Mouse (Mus musculus) neural tube, embryonic 11.5 days (tissue): ENCODE measurements around the gene Fgf12. TPM values are rescaled to one million over a fixed set of nuclear protein-coding genes. Genes with fewer than 3 reads are reported as not detected.

Source experiments
- ATAC-seq: fragments of 200-750 bp; cut with Nextera tagmentation; 2 replicates; pipeline ENCODE4 v1.8.0; 2017; ENCODE audit warnings: moderate number of reproducible peaks, mild to moderate bottlenecking, moderate TSS enrichment, moderate library complexity; ENCODE audit not compliant: insufficient read depth, low FRiP score, low TSS enrichment
- DNase-seq: peaks from one replicate; pipeline ENCODE4 v3.0.0-alpha.2; 2015; ENCODE audit warnings: low spot score
- H3K27ac ChIP-seq: fragments of 300-500 bp; sonication (generic); 2 replicates; pipeline ENCODE4 v1.5.1; 2014; ENCODE audit warnings: low read depth, mild to moderate bottlenecking, low read length
- H3K27me3 ChIP-seq: fragments of 300-500 bp; sonication (generic); 2 replicates; pipeline ENCODE4 v1.6.1; 2014; ENCODE audit warnings: mild to moderate bottlenecking, low read length, mixed read lengths; ENCODE audit not compliant: control insufficient read depth, insufficient read depth
- H3K36me3 ChIP-seq: fragments of 300-500 bp; sonication (generic); 2 replicates; pipeline ENCODE4 v1.6.1; 2014; ENCODE audit warnings: mild to moderate bottlenecking, low read length, moderate library complexity, mixed read lengths; ENCODE audit not compliant: control insufficient read depth, insufficient read depth
- H3K4me1 ChIP-seq: fragments of 300-500 bp; sonication (generic); 2 replicates; pipeline ENCODE4 v1.6.1; 2014; ENCODE audit warnings: low read length, mixed read lengths; ENCODE audit not compliant: control insufficient read depth, insufficient read depth
- H3K4me2 ChIP-seq: fragments of 300-500 bp; sonication (generic); 2 replicates; pipeline ENCODE4 v1.6.1; 2014; ENCODE audit warnings: low read depth, mild to moderate bottlenecking, moderate library complexity
- H3K4me3 ChIP-seq: fragments of 300-500 bp; sonication (generic); 2 replicates; pipeline ENCODE4 v1.5.1; 2014; ENCODE audit warnings: low read depth, low read length
- H3K9ac ChIP-seq: fragments of 300-500 bp; sonication (generic); 2 replicates; pipeline ENCODE4 v1.6.1; 2014; ENCODE audit warnings: mild to moderate bottlenecking, low read length
- H3K9me3 ChIP-seq: fragments of 300-500 bp; sonication (generic); 2 replicates; pipeline ENCODE4 v1.6.1; 2016; ENCODE audit warnings: low read length; ENCODE audit not compliant: control insufficient read depth
- WGBS: fragments of 180-500 bp; shearing (Covaris S2); extraction: QIAGEN DNeasy Blood & Tissue Kit; methylation state at CpG from one replicate; pipeline ENCODE4 v1.1.7; 2014; 5-methylcytosine and 5-hydroxymethylcytosine counted together
- polyA plus RNA-seq: library from polyadenylated mRNA; unstranded; fragments of >200 nt; fragmentation: Nextera tagmentation; extraction: Ambion mirVana; gene quantifications from 2 replicates; pipeline ENCODE4 v1.2.1, GENCODE M21; 2014

Fgf12 gene
- polyA plus RNA-seq, 1 experiment from 2014 or later = 7.8 TPM

DNA sequence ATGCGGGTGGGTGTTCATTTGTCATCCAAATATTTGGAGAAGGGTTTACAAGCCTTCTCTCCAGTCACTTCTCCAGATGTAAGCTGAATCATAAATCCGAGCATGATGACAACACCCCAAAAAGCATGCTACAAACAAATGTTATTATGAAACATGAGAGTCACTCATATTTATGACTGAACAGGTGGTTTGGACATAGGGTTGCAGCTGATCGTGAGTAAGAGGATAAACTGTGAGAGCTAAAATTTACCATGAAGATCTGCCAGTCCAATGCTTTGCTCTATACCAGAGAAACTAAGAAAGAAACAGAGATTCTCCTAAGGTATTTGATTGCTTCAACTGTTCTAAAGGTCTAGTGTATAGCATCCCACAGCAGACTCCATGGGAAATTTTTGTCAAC, 56.0 kb downstream of the Fgf12 start:
- ATAC-seq = no peak
- Histone ChIP-seq H3K36me3 (no peaks in the 10 kb centered on the region), H3K9ac (no peak overlapping the region), H3K4me1 (no peaks in the 10 kb centered on the region), H3K27me3 (no peaks in the 10 kb centered on the region), H3K27ac (no peak overlapping the region), H3K4me2 (no peak overlapping the region), H3K4me3 (no peak overlapping the region), H3K9me3 (no peaks in the 10 kb centered on the region)
- 82% methylated on average over 3 of the region's 3 CpGs for WGBS
- DNase-seq = no peak

DNA sequence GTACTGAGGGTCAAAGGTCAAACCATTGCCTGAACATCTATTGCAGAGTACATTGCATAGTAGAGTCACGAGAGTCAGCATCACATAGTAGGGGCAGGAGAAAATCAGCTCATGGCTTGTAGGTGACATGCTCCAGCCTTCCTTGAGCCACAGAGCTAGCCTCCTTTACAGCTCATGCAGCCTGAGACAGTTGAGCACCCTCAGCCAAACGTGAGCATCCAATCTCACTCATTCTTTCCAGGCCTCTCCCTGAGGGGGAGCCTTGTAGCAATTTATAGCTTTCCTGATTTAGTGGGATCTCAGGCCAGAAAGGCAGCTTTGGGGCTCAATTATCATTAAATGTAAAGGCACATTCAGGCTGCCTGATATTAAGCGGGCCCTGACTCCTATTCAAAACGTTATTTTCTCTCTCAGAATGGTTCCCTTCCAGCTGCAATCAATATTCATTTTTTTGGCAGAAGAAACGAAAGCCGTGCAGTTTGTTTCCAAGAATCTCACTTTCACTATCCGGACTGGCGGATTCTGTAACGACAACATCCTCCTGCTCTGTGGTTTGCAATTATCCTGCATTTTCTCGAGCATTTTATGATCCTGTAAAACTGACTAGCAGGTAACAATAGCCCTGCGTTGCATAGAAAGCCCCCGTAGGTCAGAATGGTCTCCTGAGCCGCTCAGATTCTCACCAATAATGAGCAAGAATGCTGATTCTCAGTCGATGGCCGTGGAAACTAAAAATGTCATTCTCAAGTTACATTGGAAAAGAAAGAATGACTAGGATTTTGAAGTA, 58.6 kb downstream of the Fgf12 start:
- DNase-seq = no peak
- H3K4me2 ChIP-seq = no peak overlapping the region
- H3K9me3 ChIP-seq = no peaks in the 10 kb centered on the region
- whole genome bisulfite sequencing = 56% methylated on average over 15 of the region's 15 CpGs
- H3K36me3 ChIP-seq = no peaks in the 10 kb centered on the region
- H3K27me3 ChIP-seq = no peaks in the 10 kb centered on the region
- no peak overlapping the region for H3K4me3 ChIP-seq
- no peak for ATAC-seq
- H3K4me1 ChIP-seq = no peaks in the 10 kb centered on the region
- no peak overlapping the region for H3K9ac ChIP-seq
- no peak overlapping the region for H3K27ac ChIP-seq

DNA sequence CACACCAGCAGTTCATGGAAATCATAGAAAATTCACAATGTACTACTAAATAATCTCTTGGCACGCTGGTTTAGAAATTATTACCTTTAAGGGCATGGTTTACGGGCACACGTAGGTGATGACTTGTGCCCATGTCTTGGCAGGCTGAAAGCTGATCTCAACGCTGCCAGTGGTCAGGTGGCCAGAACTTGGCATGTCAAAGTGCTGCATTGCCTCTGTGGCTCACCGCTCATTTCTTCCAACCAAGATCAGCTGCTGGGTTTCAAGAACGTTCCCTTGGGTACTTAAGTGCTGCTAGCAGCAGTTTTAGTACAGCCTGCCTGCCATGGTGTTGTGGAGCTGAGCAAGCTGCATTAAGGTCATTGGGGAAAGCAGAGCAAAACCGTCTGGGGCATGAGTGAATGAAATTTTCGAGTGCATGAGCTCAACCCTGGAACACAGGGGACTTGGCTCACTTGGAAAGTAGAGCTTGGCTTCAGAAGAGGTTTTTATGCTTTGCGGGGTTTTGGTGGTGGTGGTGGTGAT, 63.9 kb downstream of the Fgf12 start:
- Histone ChIP-seq H3K9me3 (no peaks in the 10 kb centered on the region), H3K36me3 (no peaks in the 10 kb centered on the region), H3K27ac (no peak overlapping the region), H3K4me1 (no peaks in the 10 kb centered on the region), H3K9ac (no peak overlapping the region), H3K4me3 (no peak overlapping the region), H3K27me3 (no peaks in the 10 kb centered on the region), H3K4me2 (no peak overlapping the region)
- DNase-seq (no peak), ATAC-seq (no peak)
- 90% methylated on average over 9 of the region's 9 CpGs for WGBS

DNA sequence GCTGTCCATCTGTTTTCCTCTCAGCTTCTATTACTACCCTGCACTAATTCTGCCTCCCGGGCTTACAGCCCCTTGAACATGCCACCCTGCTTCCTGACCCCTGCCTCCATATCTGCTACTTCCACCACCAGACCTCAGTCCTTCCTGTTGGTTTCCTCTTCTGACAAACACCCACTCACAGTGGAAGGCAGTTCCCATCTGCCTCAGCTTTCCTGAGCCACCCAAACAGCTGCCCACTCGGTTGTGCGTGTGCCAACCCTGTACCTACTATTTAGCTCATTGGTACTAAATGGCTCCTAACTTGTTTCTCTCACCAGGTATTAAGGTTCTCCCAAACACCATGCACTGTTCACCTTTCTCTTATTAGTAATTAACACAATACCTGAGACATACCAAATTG, 71.2 kb downstream of the Fgf12 start:
- DNase-seq (no peak), ATAC-seq (no peak)
- Histone ChIP-seq H3K4me2 (no peak overlapping the region), H3K27me3 (no peaks in the 10 kb centered on the region), H3K9ac (no peak overlapping the region), H3K4me3 (no peak overlapping the region), H3K27ac (no peak overlapping the region), H3K36me3 (no peaks in the 10 kb centered on the region), H3K9me3 (no peaks in the 10 kb centered on the region), H3K4me1 (no peaks in the 10 kb centered on the region)
- WGBS = 86% methylated on average over 3 of the region's 3 CpGs

DNA sequence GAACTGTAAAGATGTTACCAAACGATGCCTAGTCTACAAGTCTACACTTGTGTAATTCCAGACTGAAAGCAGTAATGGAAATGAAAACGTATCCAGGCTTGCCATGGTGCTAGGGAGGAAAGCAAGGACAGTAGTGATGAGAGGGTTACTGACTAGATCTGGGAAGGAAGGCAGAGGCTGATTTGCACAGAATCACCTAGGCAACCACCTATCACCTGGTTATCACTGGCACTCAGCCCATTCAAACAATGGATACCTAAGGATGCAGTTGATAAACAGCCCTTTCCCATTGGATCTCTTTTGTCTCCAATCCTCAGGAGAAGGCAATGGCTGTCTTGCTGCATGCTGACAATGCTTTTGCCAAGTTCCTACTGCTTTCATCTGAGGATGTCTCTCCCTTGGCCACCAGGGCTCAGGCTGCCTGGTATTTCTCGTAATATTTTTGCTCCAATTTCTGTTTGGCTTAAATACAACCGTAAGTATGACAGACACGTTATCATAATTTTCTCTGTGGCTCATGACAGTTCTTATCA, 84.0 kb downstream of the Fgf12 start:
- ATAC-seq = no peak
- no peak overlapping the region for H3K9ac ChIP-seq
- 84% methylated on average over 5 of the region's 5 CpGs for WGBS

DNA sequence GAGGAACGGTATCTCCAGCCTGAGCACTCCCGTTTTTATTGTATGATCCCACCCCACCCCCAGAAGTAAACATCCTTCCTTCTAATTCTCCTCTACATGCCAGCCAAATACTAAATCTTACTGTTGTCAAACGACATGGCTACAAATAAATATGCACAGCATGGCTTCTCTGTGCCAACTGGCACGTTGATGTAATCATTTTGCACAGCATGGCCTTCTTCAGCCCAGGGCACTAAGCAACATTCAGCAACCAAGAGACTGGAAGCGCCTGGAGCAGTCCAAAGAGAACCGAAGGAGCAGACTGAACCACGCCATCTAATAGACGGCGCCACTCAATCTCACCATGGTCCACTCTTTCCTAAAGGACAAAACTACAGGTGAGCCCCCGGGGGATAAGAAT, 100.2 kb downstream of the Fgf12 start:
- WGBS = 91% methylated on average over 10 of the region's 10 CpGs
- Histone ChIP-seq H3K27me3 (no peaks in the 10 kb centered on the region), H3K9me3 (no peaks in the 10 kb centered on the region), H3K4me3 (no peak overlapping the region), H3K4me2 (no peak overlapping the region), H3K4me1 (no peaks in the 10 kb centered on the region), H3K9ac (no peak overlapping the region), H3K27ac (no peak overlapping the region), H3K36me3 (no peaks in the 10 kb centered on the region)
- DNase-seq = no peak
- no peak for ATAC-seq

More for the DNA sequence above, 84.0 kb downstream of the Fgf12 start:
- H3K9me3 ChIP-seq = no peaks in the 10 kb centered on the region
- H3K4me2 ChIP-seq = no peak overlapping the region
- H3K27me3 ChIP-seq = no peaks in the 10 kb centered on the region
- no peak for DNase-seq
- no peaks in the 10 kb centered on the region for H3K36me3 ChIP-seq
- H3K27ac ChIP-seq = no peak overlapping the region
- no peaks in the 10 kb centered on the region for H3K4me1 ChIP-seq
- H3K4me3 ChIP-seq = no peak overlapping the region

DNA sequence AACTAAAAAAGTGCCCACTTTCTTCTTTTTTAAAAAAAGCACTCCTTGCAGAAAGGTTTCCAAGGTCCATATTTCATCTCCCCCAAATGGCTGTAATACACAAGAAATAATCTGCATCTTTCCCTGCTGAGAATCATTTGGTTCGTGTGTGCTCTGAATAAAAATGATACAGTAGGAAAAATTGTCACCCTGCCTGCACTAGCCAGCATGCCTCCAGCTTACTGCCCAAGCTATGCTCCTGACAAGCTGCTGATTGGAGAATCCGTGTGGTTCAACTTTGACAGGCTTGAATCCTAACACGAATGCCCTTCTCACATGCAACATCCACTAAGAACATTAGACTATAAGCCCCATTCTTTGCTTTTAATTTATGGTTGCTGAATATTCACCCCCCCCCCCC, 102.3 kb downstream of the Fgf12 start:
- ATAC-seq (no peak), DNase-seq (no peak)
- Histone ChIP-seq H3K36me3 (no peaks in the 10 kb centered on the region), H3K27ac (no peak overlapping the region), H3K4me1 (no peaks in the 10 kb centered on the region), H3K4me3 (no peak overlapping the region), H3K27me3 (no peaks in the 10 kb centered on the region), H3K4me2 (no peak overlapping the region), H3K9me3 (no peaks in the 10 kb centered on the region), H3K9ac (no peak overlapping the region)
- 69% methylated on average over 3 of the region's 3 CpGs for WGBS

DNA sequence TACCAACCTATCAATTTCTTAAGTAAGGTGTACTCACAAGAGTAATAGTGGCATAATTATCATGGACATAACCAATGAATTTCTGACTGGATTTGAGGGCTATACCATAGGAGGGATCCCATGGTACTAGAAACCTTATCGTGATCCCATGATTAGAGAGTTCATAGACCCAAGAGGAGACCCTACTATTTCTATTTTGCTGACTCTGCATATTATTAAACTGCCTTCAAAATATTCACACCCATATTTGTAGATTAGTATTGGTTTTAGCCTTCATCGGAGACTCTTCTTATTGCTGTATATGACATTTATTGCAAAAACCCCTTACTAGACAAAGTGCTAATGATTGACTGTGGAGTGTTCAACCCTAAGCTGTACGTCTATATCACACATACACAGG, 107.8 kb downstream of the Fgf12 start:
- WGBS = 93% methylated on average over 3 of the region's 3 CpGs
- H3K27me3 ChIP-seq = no peaks in the 10 kb centered on the region
- H3K36me3 ChIP-seq = no peaks in the 10 kb centered on the region
- DNase-seq (no peak), ATAC-seq (no peak)
- no peak overlapping the region for H3K9ac ChIP-seq
- H3K4me3 ChIP-seq = no peak overlapping the region
- H3K27ac ChIP-seq = no peak overlapping the region
- H3K9me3 ChIP-seq = no peaks in the 10 kb centered on the region
- no peaks in the 10 kb centered on the region for H3K4me1 ChIP-seq
- no peak overlapping the region for H3K4me2 ChIP-seq

DNA sequence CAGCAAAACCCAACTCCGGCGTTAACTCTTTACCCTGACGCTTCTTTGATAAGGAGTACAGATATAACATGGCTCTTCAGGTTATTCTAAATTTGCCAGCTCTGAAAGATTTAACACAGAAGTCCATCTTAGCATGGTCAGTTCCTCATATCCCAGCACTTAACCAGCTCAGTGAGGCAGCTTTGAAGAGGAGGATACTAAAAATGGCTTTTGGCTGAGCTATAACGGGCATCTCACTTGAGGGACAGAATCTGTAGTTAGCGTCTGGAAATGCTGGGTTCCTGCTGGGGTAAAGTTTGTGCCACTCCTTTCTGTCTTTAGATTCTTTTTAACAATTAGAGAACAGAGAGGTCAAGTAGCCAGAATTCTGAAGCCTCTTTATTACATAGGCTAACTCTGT, 121.1 kb downstream of the Fgf12 start:
- 89% methylated on average over 5 of the region's 5 CpGs for WGBS
- DNase-seq (no peak), ATAC-seq (no peak)
- Histone ChIP-seq H3K4me1 (no peaks in the 10 kb centered on the region), H3K36me3 (no peaks in the 10 kb centered on the region), H3K9ac (no peak overlapping the region), H3K27ac (no peak overlapping the region), H3K9me3 (no peaks in the 10 kb centered on the region), H3K4me2 (no peak overlapping the region), H3K4me3 (no peak overlapping the region), H3K27me3 (no peaks in the 10 kb centered on the region)
